9 mouse cellular contexts compared by ENCODE assay signal in the genomic region with DNA sequence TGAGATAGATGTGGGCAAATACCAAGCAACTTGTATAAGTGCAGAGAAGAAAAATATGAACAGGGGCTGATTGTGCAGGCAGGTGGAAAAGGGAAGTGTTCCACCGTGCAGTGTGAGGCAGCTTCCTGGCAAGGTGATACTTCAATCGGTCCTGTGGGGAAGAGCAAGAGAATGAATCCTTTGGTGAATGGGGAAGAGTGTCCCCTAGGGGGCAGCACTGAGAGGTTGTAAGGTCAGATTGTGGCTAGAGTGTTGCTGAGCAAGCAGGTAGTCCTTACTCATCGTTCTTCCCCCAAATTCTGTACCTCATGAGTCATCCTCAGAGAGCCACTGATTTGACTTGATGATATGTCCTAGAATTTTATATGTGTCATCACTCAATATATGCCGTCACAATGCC. TPM values are rescaled to one million over a fixed set of nuclear protein-coding genes. Genes with fewer than 3 reads are reported as not detected.
DNase-seq lines count a peak whose midpoint lies in the region; ATAC-seq and TF ChIP-seq lines count a peak whose summit lies in the region.
"Had no signal": no experiment of that assay in that cellular context is flagged by ENCODE, and none has a peak within 500 bp of the region (broad histone marks: within the 10 kb centered on the region; RNA-seq: fewer than 3 reads in every experiment).

No protein-coding gene starts in this region.

- H3K27ac ChIP-seq in heart, adult 2 months, result no peak overlapping the region
- H3K27ac ChIP-seq in heart, embryonic 10.5 days, result no peak overlapping the region

- no peak overlapping the region for H3K9ac ChIP-seq in heart, adult 2 months (ENCODE audit: low read depth, low read length)

- TF ChIP-seq EP300 in heart, adult 2 months (IDR thresholded peaks at IDR 0.05; ENCODE audit: insufficient read depth, low read depth, low read length), result no peak

- no peak for DNase-seq in heart, adult 2 months
- no peak for DNase-seq in heart, embryonic 10.5 days (ENCODE audit: low spot score)
- DNase-seq in right cerebral cortex, postnatal 4 days, result peak; percentile 55
- no peak for DNase-seq in right cerebral cortex, adult 18-20 months
- DNase-seq in c-Kit-positive CD71-positive TER-119-negative erythroid progenitor cells, embryonic 14.5 days (ENCODE audit: low read depth), result peak; percentile 41
- no peak for DNase-seq in ovary, postnatal 14 days (ENCODE audit: low spot score)
- DNase-seq in layer of hippocampus, adult 8-10 months (ENCODE audit: low spot score in 2 of 2), result no peak

- H3K27me3 ChIP-seq in heart, adult 2 months (ENCODE audit: control insufficient read depth, insufficient read depth, low read length), result peaks cover 11% of the 10 kb centered on the region
- H3K27me3 ChIP-seq in heart, embryonic 10.5 days (ENCODE audit: insufficient read depth, poor library complexity, severe bottlenecking), result peaks cover 49% of the 10 kb centered on the region

- H3K4me3 ChIP-seq in heart, adult 2 months, result no peak overlapping the region
- no peak overlapping the region for H3K4me3 ChIP-seq in heart, embryonic 10.5 days
- H3K4me3 ChIP-seq: myocyte had no signal

- intact Hi-C loops in heart, adult 2 months (cut with DNase I), result no loop called here

- 39% methylated on average over 4 of the region's 4 CpGs for WGBS in heart, adult 2 months
- 54% methylated on average over 4 of the region's 4 CpGs for WGBS in heart, embryonic 10.5 days

- no peaks in the 10 kb centered on the region for H3K36me3 ChIP-seq in heart, adult 2 months (ENCODE audit: control insufficient read depth, insufficient read depth, low read length)
- H3K36me3 ChIP-seq in heart, embryonic 10.5 days, result no peaks in the 10 kb centered on the region

- H3K79me2 ChIP-seq in heart, adult 2 months (replicated peaks; ENCODE audit: control insufficient read depth, insufficient read depth, low read length), result no peaks in the 10 kb centered on the region

- ATAC-seq in megakaryocyte progenitor cell, adult 5-6 weeks (replicated peaks; ENCODE audit: poor library complexity), result peak; percentile 66

- TF ChIP-seq POLR2A in heart, adult 2 months (IDR thresholded peaks at IDR 0.05; ENCODE audit: insufficient read depth, low read depth, low read length), result no peak

- no peaks in the 10 kb centered on the region; the same call in 1 of the 2 replicates for H3K4me1 ChIP-seq in heart, adult 2 months (ENCODE audit: control insufficient read depth, insufficient read depth, low read length)
- peaks cover 11% of the 10 kb centered on the region for H3K4me1 ChIP-seq in heart, embryonic 10.5 days

- no peaks in the 10 kb centered on the region for H3K9me3 ChIP-seq in heart, embryonic 10.5 days

- peak; percentile 59 for TF ChIP-seq CTCF in heart, adult 2 months (IDR thresholded peaks at IDR 0.05)

RNA-seq across cellular contexts. Expression of gene Tub, which starts 4.0 kb away (rescaled TPM):
- total RNA-seq in heart, adult 2 months (2021), result under 1 TPM; 0.26 to 0.52 TPM
- 0.45 and 1.2 TPM in 2 replicates for polyA plus RNA-seq in heart, adult 2 months (2012; rRNA removed)
- polyA plus RNA-seq in heart, embryonic 10.5 days (2016; fragmentation: Nextera tagmentation; extraction: Ambion mirVana), result 0.25 and 0.88 TPM in 2 replicates
- not detected in 2 replicates for total RNA-seq in megakaryocyte progenitor cell, adult 5-6 weeks (2015)
- total RNA-seq in megakaryocyte progenitor cell, adult 5-6 weeks (2017), result not detected in 2 replicates
- total RNA-seq in layer of hippocampus, adult 8-10 months (2022), result 100 to 1,000 TPM; 146 to 206 (median 173) TPM
- polyA plus RNA-seq: myocyte had no signal

RNA-seq across cellular contexts. Expression of gene Eif3f, which starts 20.0 kb away (rescaled TPM):
- 10 to 100 TPM; 78.6 to 97.2 TPM for total RNA-seq in heart, adult 2 months (2021)
- polyA plus RNA-seq in heart, adult 2 months (2012; rRNA removed), result 72.1 and 72.8 TPM in 2 replicates
- 49.3 and 61.1 TPM in 2 replicates for polyA plus RNA-seq in heart, embryonic 10.5 days (2016; fragmentation: Nextera tagmentation; extraction: Ambion mirVana)
- total RNA-seq in megakaryocyte progenitor cell, adult 5-6 weeks (2015), result 230 and 235 TPM in 2 replicates
- total RNA-seq in megakaryocyte progenitor cell, adult 5-6 weeks (2017), result 71.4 and 76.6 TPM in 2 replicates
- 100 to 1,000 TPM in 2 of 4 experiments, 10 to 100 TPM in 2; 92.4 to 104 (median 100) TPM for total RNA-seq in layer of hippocampus, adult 8-10 months (2022)

RNA-seq across cellular contexts. Expression of gene Nlrp10, which starts 24.2 kb away (rescaled TPM):
- 10 to 100 TPM; 17.4 to 21.0 TPM for total RNA-seq in heart, adult 2 months (2021)
- 8.1 and 14.4 TPM in 2 replicates for polyA plus RNA-seq in heart, adult 2 months (2012; rRNA removed)
- 1.9 and 3.8 TPM in 2 replicates for polyA plus RNA-seq in heart, embryonic 10.5 days (2016; fragmentation: Nextera tagmentation; extraction: Ambion mirVana)
- total RNA-seq in megakaryocyte progenitor cell, adult 5-6 weeks (2015), result 1.2 and 1.4 TPM in 2 replicates
- total RNA-seq in megakaryocyte progenitor cell, adult 5-6 weeks (2017), result 1.3 and 1.4 TPM in 2 replicates
- under 1 TPM; 0.26 to 0.56 (median 0.42) TPM for total RNA-seq in layer of hippocampus, adult 8-10 months (2022)

RNA-seq across cellular contexts. Expression of gene Olfr519, which starts 60.0 kb away (rescaled TPM):
- total RNA-seq in heart, adult 2 months (2021), result not detected
- not detected in 2 replicates for polyA plus RNA-seq in heart, adult 2 months (2012; rRNA removed)
- not detected in 2 replicates for polyA plus RNA-seq in heart, embryonic 10.5 days (2016; fragmentation: Nextera tagmentation; extraction: Ambion mirVana)
- not detected in 2 replicates for total RNA-seq in megakaryocyte progenitor cell, adult 5-6 weeks (2015)
- total RNA-seq in megakaryocyte progenitor cell, adult 5-6 weeks (2017), result not detected in 2 replicates
- not detected for total RNA-seq in layer of hippocampus, adult 8-10 months (2022)
- polyA plus RNA-seq: myocyte had no signal

Comparison
In these comparisons a context has a peak if more than half of its experiments do, and no peak if none do; other contexts are left out.
1. DNase-seq: peak in right cerebral cortex, postnatal 4 days (single experiment) and c-Kit-positive CD71-positive TER-119-negative erythroid progenitor cells, embryonic 14.5 days (single experiment); none in heart, adult 2 months (0 of 2), heart, embryonic 10.5 days (single experiment), right cerebral cortex, adult 18-20 months (single experiment), ovary, postnatal 14 days (single experiment) and layer of hippocampus, adult 8-10 months (0 of 2).
2. RNA of gene Tub, which starts 4.0 kb away (total RNA-seq): 146 to 206 TPM in layer of hippocampus, adult 8-10 months; 0.26 to 0.52 TPM in heart, adult 2 months and not detected in megakaryocyte progenitor cell, adult 5-6 weeks; every median in the first group is over 10 times any median in the second.
3. RNA of gene Nlrp10, which starts 24.2 kb away (total RNA-seq): 17.4 to 21.0 TPM in heart, adult 2 months; 1.2 to 1.4 TPM in megakaryocyte progenitor cell, adult 5-6 weeks and 0.26 to 0.56 TPM in layer of hippocampus, adult 8-10 months; every median in the first group is over 4 times any median in the second.